Mouse (Mus musculus) left cerebral cortex, adult 18-20 months (tissue): ENCODE measurements around the gene Rps21. TPM values are rescaled to one million over a fixed set of nuclear protein-coding genes. Genes with fewer than 3 reads are reported as not detected.
A peak's percentile ranks its signal among the peaks of the same experiment; 100 is the strongest.

Experiments
- DNase-seq, 2 experiments: peaks; one replicate each; pipeline ENCODE4 v3.0.0; 2021 to 2022; ENCODE audit warnings: low spot score in 2 of 2, mixed read lengths in 1 of 2
- long read RNA-seq, 2 experiments: library from polyadenylated mRNA; stranded (forward); transcript quantifications; one replicate each; pipeline ENCODE4 v2.0.0; 2021
- total RNA-seq, 2 experiments: library from RNA; stranded (reverse); gene quantifications; 2 replicates each; pipeline ENCODE4 v1.2.3; 2021

Gene Rps21
- 100 to 1,000 TPM; 728 to 804 TPM for total RNA-seq
- long read RNA-seq, experiment 1, transcript Rps21-201 (6 exons, 394 nt) = major isoform, 33 of 56 reads
- long read RNA-seq, experiment 1, partial matches to known transcripts = 23 of 56 reads
- long read RNA-seq, experiment 1, other reads (novel, unspliced or antisense) = 0 of 56 reads
- long read RNA-seq, experiment 2, transcript Rps21-201 (6 exons, 394 nt) = major isoform, 35 of 72 reads
- long read RNA-seq, experiment 2, partial matches to known transcripts = 36 of 72 reads
- long read RNA-seq, experiment 2, other reads (novel, unspliced or antisense) = 0 of 72 reads

GRCm38 (mm10) chr2:180257001-180257521, at the start of gene Rps21:
Gene Rps21 (plus strand): TSS chr2:180257377.
- peak; percentile 94 to 97 for DNase-seq

- no peak for DNase-seq
Observed at GRCm38 (mm10) chr2:180207840-180208239, 49.3 kb upstream of the Rps21 start.

- DNase-seq = no peak
Observed at GRCm38 (mm10) chr2:180208976-180209375, 48.2 kb upstream of the Rps21 start.

GRCm38 (mm10) chr2:180212255-180212654, 44.9 kb upstream of the Rps21 start:
- no peak for DNase-seq

GRCm38 (mm10) chr2:180214352-180214978, 42.7 kb upstream of the Rps21 start:
- DNase-seq = no peak

GRCm38 (mm10) chr2:180215011-180215461, 42.1 kb upstream of the Rps21 start:
- DNase-seq = no peak

GRCm38 (mm10) chr2:180215951-180216350, 41.2 kb upstream of the Rps21 start:
- no peak for DNase-seq

- no peak for DNase-seq
Observed at GRCm38 (mm10) chr2:180216921-180217320, 40.3 kb upstream of the Rps21 start.

- DNase-seq = no peak
Observed at GRCm38 (mm10) chr2:180217587-180217986, 39.6 kb upstream of the Rps21 start.

- DNase-seq = no peak
Observed at GRCm38 (mm10) chr2:180218241-180218640, 38.9 kb upstream of the Rps21 start.

- no peak for DNase-seq
Observed at GRCm38 (mm10) chr2:180218677-180219076, 38.5 kb upstream of the Rps21 start.

GRCm38 (mm10) chr2:180219145-180219943, 37.8 kb upstream of the Rps21 start:
- no peak for DNase-seq

GRCm38 (mm10) chr2:180220165-180220564, 37.0 kb upstream of the Rps21 start:
- no peak for DNase-seq

- no peak for DNase-seq
Observed at GRCm38 (mm10) chr2:180221051-180221450, 36.1 kb upstream of the Rps21 start.

GRCm38 (mm10) chr2:180222250-180222649, 34.9 kb upstream of the Rps21 start:
- DNase-seq = no peak

GRCm38 (mm10) chr2:180224647-180225043, 32.5 kb upstream of the Rps21 start:
- DNase-seq = no peak

GRCm38 (mm10) chr2:180225044-180225761, 32.0 kb upstream of the Rps21 start:
- DNase-seq = no peak

GRCm38 (mm10) chr2:180225762-180226378, 31.3 kb upstream of the Rps21 start, which contains the start of gene Lama5:
Gene Lama5 (minus strand): TSS chr2:180225859.
- peak in 1 of 2 experiments; percentile 17 for DNase-seq

GRCm38 (mm10) chr2:180227262-180228059, 29.7 kb upstream of the Rps21 start:
- DNase-seq = peak in 1 of 2 experiments; percentile 28

GRCm38 (mm10) chr2:180228060-180228458, 29.1 kb upstream of the Rps21 start:
- DNase-seq = no peak
